Mouse (Mus musculus): ENCODE results near the gene Kctd6.

DNA sequence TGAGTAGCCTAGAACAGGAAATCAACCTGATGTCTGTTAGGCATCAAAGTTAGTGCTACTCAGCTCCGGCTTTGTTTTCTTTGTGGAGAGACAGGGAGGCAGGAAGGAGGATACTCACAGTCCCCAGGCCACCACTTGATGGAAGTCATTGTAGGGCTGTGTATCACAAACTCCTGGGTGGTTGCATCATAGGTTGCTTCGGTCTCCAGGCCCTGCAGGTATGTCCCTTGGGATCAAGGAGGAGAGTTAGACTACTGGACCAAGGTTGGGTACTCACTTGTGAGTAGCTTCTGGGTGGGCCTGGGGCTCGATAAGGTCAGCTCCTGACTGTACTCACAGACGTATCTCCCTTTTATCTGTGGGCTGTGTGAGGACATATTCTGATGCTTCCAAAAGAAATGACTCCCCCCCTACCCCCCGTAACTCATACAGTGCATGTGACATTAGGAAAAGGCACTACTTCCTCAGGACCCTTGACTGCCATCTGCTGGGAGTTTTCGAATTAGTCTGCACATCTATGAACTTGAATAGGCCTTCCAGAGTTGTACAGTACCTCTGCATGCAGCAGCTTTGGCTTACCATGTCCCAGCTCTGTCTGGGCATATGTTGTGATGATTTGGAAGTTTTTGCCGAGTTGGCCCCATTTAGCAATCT lies 41.3 kb downstream of the Kctd6 start:
- TF ChIP-seq CTCF (IDR thresholded peaks at IDR 0.05; ENCODE audit: borderline replicate concordance, extremely low read depth, insufficient read depth, insufficient read length) (peak; percentile 62; the same call in 1 of the 2 replicates), POLR2A (IDR thresholded peaks at IDR 0.05; ENCODE audit: borderline replicate concordance, extremely low read depth, insufficient read depth, insufficient read length, poor library complexity, severe bottlenecking) (no peak)

All from brain, embryonic 14.5 days (tissue).